Mouse (Mus musculus): ENCODE data around the gene Sctr. TPM values are rescaled to one million over a fixed set of nuclear protein-coding genes. Genes with fewer than 3 reads are reported as not detected.

The Sctr gene
- polyA plus RNA-seq, 1 experiment from 2014 or later, result 1.0 TPM

DNA sequence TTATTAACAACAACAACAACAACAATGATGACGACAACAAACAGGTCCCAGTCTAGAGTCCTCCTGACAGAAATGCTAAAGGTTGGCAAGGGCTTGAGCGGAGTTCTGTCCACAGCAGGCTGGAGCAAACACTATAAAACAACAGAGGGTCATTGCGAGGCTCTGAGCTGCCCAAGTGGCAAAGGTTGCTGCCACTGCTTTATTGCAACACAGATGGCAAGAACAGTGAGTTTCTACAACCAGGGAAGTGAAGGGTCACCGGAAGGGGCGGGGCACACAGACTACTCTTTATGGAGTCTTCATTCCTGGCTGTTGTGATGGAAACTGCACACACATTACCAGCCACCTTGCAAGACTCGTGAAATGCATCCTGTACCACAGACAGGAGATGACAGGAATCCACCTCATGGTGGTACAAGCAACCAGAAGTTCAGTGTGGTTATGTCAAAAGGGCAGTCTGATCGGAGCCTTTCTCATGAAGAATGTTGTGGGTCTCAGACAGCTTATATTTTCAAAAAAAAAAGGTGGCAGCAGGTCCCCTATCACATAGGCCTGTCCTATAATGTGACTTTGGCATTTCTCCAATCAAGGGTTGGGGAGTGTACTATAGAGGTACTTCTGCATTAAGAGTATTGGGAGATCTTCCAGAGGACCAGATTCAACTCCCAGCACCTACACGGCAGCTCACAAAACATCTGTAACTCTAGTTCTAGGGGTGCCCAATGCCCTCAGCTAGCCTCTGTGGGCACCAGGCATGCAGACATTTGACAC is 93.9 kb downstream of the Sctr start:
- H3K4me2 ChIP-seq (ENCODE audit: low read length), result no peak overlapping the region
- no peaks in the 10 kb centered on the region for H3K4me1 ChIP-seq (ENCODE audit: control insufficient read depth, insufficient read depth, low read length)
- no peaks in the 10 kb centered on the region for H3K9me3 ChIP-seq (replicated peaks; ENCODE audit: control insufficient read depth, low read length, poor library complexity, severe bottlenecking)
- ATAC-seq, result no peak
- no peak overlapping the region for H3K4me3 ChIP-seq (ENCODE audit: low read depth, low read length)
- WGBS, result 84% methylated on average over 8 of the region's 8 CpGs
- H3K27me3 ChIP-seq (ENCODE audit: control insufficient read depth, insufficient read depth, low read depth, low read length), result no peaks in the 10 kb centered on the region
- H3K36me3 ChIP-seq (ENCODE audit: control insufficient read depth, insufficient read depth, low read length), result no peaks in the 10 kb centered on the region
- no peak overlapping the region for H3K27ac ChIP-seq (ENCODE audit: low read length)
- H3K9ac ChIP-seq (ENCODE audit: low read depth, low read length), result no peak overlapping the region

DNA sequence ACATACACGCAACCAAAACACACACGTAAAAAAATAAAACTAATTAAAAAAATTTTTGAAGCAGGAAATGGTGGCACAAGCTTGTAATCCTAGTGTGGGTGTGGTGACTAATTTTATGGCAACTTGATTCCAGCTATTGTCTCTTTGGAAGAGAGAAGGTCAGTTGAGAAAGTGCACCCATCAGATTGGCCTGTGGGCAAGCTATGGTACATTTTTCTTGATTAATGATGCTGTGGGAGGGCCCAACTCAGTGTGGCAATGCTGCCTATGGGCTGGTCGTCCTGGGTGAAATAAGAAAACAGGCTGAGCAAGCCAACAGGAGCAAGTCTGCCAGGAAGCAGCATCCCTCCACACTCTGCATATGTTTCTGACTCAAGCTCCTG is 94.5 kb downstream of the Sctr start:
- 83% methylated on average over 3 of the region's 3 CpGs for WGBS

GRCm38 (mm10) chr1:120105556-120105959 is 98.9 kb downstream of the Sctr start:
- no peaks in the 10 kb centered on the region for H3K4me1 ChIP-seq (ENCODE audit: control insufficient read depth, insufficient read depth, low read length)
- H3K27me3 ChIP-seq (ENCODE audit: control insufficient read depth, insufficient read depth, low read depth, low read length), result no peaks in the 10 kb centered on the region
- H3K36me3 ChIP-seq (ENCODE audit: control insufficient read depth, insufficient read depth, low read length), result no peaks in the 10 kb centered on the region
- WGBS, result 75% methylated on average over 5 of the region's 5 CpGs
- ATAC-seq, result no peak
- no peaks in the 10 kb centered on the region for H3K9me3 ChIP-seq (replicated peaks; ENCODE audit: control insufficient read depth, low read length, poor library complexity, severe bottlenecking)
- H3K4me3 ChIP-seq (ENCODE audit: low read depth, low read length), result no peak overlapping the region
- no peak overlapping the region for H3K9ac ChIP-seq (ENCODE audit: low read depth, low read length)
- no peak overlapping the region for H3K27ac ChIP-seq (ENCODE audit: low read length)
- no peak overlapping the region for H3K4me2 ChIP-seq (ENCODE audit: low read length)

More for the DNA sequence above, 94.5 kb downstream of the Sctr start:
- Histone ChIP-seq H3K36me3 (ENCODE audit: control insufficient read depth, insufficient read depth, low read length) (no peaks in the 10 kb centered on the region), H3K27me3 (ENCODE audit: control insufficient read depth, insufficient read depth, low read depth, low read length) (no peaks in the 10 kb centered on the region), H3K4me1 (ENCODE audit: control insufficient read depth, insufficient read depth, low read length) (no peaks in the 10 kb centered on the region), H3K27ac (ENCODE audit: low read length) (no peak overlapping the region), H3K9me3 (replicated peaks; ENCODE audit: control insufficient read depth, low read length, poor library complexity, severe bottlenecking) (no peaks in the 10 kb centered on the region), H3K4me2 (ENCODE audit: low read length) (no peak overlapping the region), H3K4me3 (ENCODE audit: low read depth, low read length) (no peak overlapping the region), H3K9ac (ENCODE audit: low read depth, low read length) (no peak overlapping the region)
- no peak for ATAC-seq

- 86% methylated on average over 19 of the region's 19 CpGs for WGBS
- no peaks in the 10 kb centered on the region for H3K27me3 ChIP-seq (ENCODE audit: control insufficient read depth, insufficient read depth, low read depth, low read length)
- no peak overlapping the region for H3K4me2 ChIP-seq (ENCODE audit: low read length)
- no peaks in the 10 kb centered on the region for H3K4me1 ChIP-seq (ENCODE audit: control insufficient read depth, insufficient read depth, low read length)
- H3K9ac ChIP-seq (ENCODE audit: low read depth, low read length), result no peak overlapping the region
- ATAC-seq, result no peak
- H3K9me3 ChIP-seq (replicated peaks; ENCODE audit: control insufficient read depth, low read length, poor library complexity, severe bottlenecking), result no peaks in the 10 kb centered on the region; the same call in 1 of the 2 replicates
- no peak overlapping the region for H3K4me3 ChIP-seq (ENCODE audit: low read depth, low read length)
- peaks cover 13% of the 10 kb centered on the region for H3K36me3 ChIP-seq (ENCODE audit: control insufficient read depth, insufficient read depth, low read length)
- no peak overlapping the region for H3K27ac ChIP-seq (ENCODE audit: low read length)
Measured at GRCm38 (mm10) chr1:120109741-120110432, 103.2 kb downstream of the Sctr start.

GRCm38 (mm10) chr1:120111766-120112165 is 105.1 kb downstream of the Sctr start:
- Histone ChIP-seq H3K9me3 (replicated peaks; ENCODE audit: control insufficient read depth, low read length, poor library complexity, severe bottlenecking) (no peaks in the 10 kb centered on the region; the same call in 1 of the 2 replicates), H3K9ac (ENCODE audit: low read depth, low read length) (no peak overlapping the region), H3K4me3 (ENCODE audit: low read depth, low read length) (no peak overlapping the region), H3K36me3 (ENCODE audit: control insufficient read depth, insufficient read depth, low read length) (peaks cover 13% of the 10 kb centered on the region), H3K4me2 (ENCODE audit: low read length) (no peak overlapping the region), H3K4me1 (ENCODE audit: control insufficient read depth, insufficient read depth, low read length) (no peaks in the 10 kb centered on the region), H3K27ac (ENCODE audit: low read length) (no peak overlapping the region), H3K27me3 (ENCODE audit: control insufficient read depth, insufficient read depth, low read depth, low read length) (no peaks in the 10 kb centered on the region)
- no peak for ATAC-seq
- WGBS, result 89% methylated on average over 8 of the region's 8 CpGs

GRCm38 (mm10) chr1:120112251-120113187 is 105.8 kb downstream of the Sctr start:
- H3K27ac ChIP-seq (ENCODE audit: low read length), result no peak overlapping the region

More at GRCm38 (mm10) chr1:120112251-120113187, 105.8 kb downstream of the Sctr start:
- no peak for ATAC-seq
- Histone ChIP-seq H3K4me1 (ENCODE audit: control insufficient read depth, insufficient read depth, low read length) (no peaks in the 10 kb centered on the region), H3K9me3 (replicated peaks; ENCODE audit: control insufficient read depth, low read length, poor library complexity, severe bottlenecking) (no peaks in the 10 kb centered on the region; the same call in 1 of the 2 replicates), H3K4me2 (ENCODE audit: low read length) (no peak overlapping the region), H3K27me3 (ENCODE audit: control insufficient read depth, insufficient read depth, low read depth, low read length) (no peaks in the 10 kb centered on the region), H3K36me3 (ENCODE audit: control insufficient read depth, insufficient read depth, low read length) (peaks cover 13% of the 10 kb centered on the region), H3K9ac (ENCODE audit: low read depth, low read length) (no peak overlapping the region), H3K4me3 (ENCODE audit: low read depth, low read length) (no peak overlapping the region)
- WGBS, result 90% methylated on average over 12 of the region's 12 CpGs

Other genes starting within 250 kb of the Sctr start
- gene Ptpn4, start 169.3 kb upstream of the Sctr start, polyA plus RNA-seq (2015; fragmentation: Nextera tagmentation; extraction: Ambion mirVana), result 7.9 and 9.3 TPM in 2 replicates
- gene Tmem177, start 93.7 kb upstream of the Sctr start, polyA plus RNA-seq (2015; fragmentation: Nextera tagmentation; extraction: Ambion mirVana), result 6.9 and 8.4 TPM in 2 replicates
- gene Cfap221, start 9.7 kb upstream of the Sctr start, polyA plus RNA-seq (2015; fragmentation: Nextera tagmentation; extraction: Ambion mirVana), result 0.40 and 0.62 TPM in 2 replicates
- 4.9 and 5.1 TPM in 2 replicates for gene Tmem37, start 67.2 kb downstream of the Sctr start, polyA plus RNA-seq (2015; fragmentation: Nextera tagmentation; extraction: Ambion mirVana)
- 901 and 1,233 TPM in 2 replicates for gene Dbi, start 114.2 kb downstream of the Sctr start, polyA plus RNA-seq (2015; fragmentation: Nextera tagmentation; extraction: Ambion mirVana)
- gene 3110009E18Rik, start 114.3 kb downstream of the Sctr start, polyA plus RNA-seq (2015; fragmentation: Nextera tagmentation; extraction: Ambion mirVana), result 13.0 and 13.7 TPM in 2 replicates

All from midbrain, embryonic 16.5 days (tissue).